Mouse (Mus musculus) embryonic facial prominence, embryonic 11.5 days (tissue): Measurements from ENCODE around the gene Ift81. TPM values are rescaled to one million over a fixed set of nuclear protein-coding genes. Genes with fewer than 3 reads are reported as not detected.

Experiments
- ATAC-seq: fragments of 200-750 bp; cut with Nextera tagmentation; replicated peaks from 2 replicates; pipeline ENCODE4 v1.8.0; 2017; ENCODE audit warnings: low read depth; ENCODE audit not compliant: insufficient number of reproducible peaks, low FRiP score, low TSS enrichment
- DNase-seq: peaks from one replicate; pipeline ENCODE4 v3.0.0-alpha.2; 2015; ENCODE audit warnings: low spot score
- H3K27ac ChIP-seq: fragments of 300-500 bp; sonication (generic); replicated peaks from 2 replicates; pipeline ENCODE4 v1.5.1; 2014; ENCODE audit warnings: mild to moderate bottlenecking, low read depth, low read length, control low read depth
- H3K27me3 ChIP-seq: fragments of 300-500 bp; sonication (generic); 2 replicates; pipeline ENCODE4 v1.6.1; 2014; ENCODE audit warnings: mild to moderate bottlenecking, low read length, moderate library complexity, mixed read lengths; ENCODE audit not compliant: control insufficient read depth, insufficient read depth
- H3K36me3 ChIP-seq: fragments of 300-500 bp; sonication (generic); replicated peaks from 2 replicates; pipeline ENCODE4 v1.6.1; 2014; ENCODE audit warnings: low read depth, mild to moderate bottlenecking, low read length, moderate library complexity, mixed read lengths; ENCODE audit not compliant: control insufficient read depth, insufficient read depth
- H3K4me1 ChIP-seq: fragments of 300-500 bp; sonication (generic); 2 replicates; pipeline ENCODE4 v1.6.1; 2014; ENCODE audit warnings: low read length, mixed read lengths; ENCODE audit not compliant: control insufficient read depth, insufficient read depth
- H3K4me2 ChIP-seq: fragments of 300-500 bp; sonication (generic); 2 replicates; pipeline ENCODE4 v1.6.1; 2014; ENCODE audit warnings: low read depth, mild to moderate bottlenecking, control low read depth, low read length, moderate library complexity
- H3K4me3 ChIP-seq: fragments of 300-500 bp; sonication (generic); 2 replicates; pipeline ENCODE4 v1.5.1; 2014; ENCODE audit warnings: low read depth, low read length, control low read depth
- H3K9ac ChIP-seq: fragments of 300-500 bp; sonication (generic); replicated peaks from 2 replicates; pipeline ENCODE4 v1.6.1; 2014; ENCODE audit warnings: mild to moderate bottlenecking, control low read depth, low read length
- H3K9me3 ChIP-seq: fragments of 300-500 bp; sonication (generic); replicated peaks from 2 replicates; pipeline ENCODE4 v1.6.1; 2016; ENCODE audit warnings: mild to moderate bottlenecking, low read length, inconsistent platforms, mixed read lengths; ENCODE audit not compliant: control insufficient read depth
- WGBS: fragments of 180-500 bp; shearing (Covaris S2); extraction: QIAGEN DNeasy Blood & Tissue Kit; methylation state at CpG from one replicate; pipeline ENCODE4 v1.1.7; 2014; 5-methylcytosine and 5-hydroxymethylcytosine counted together
- polyA plus RNA-seq: library from polyadenylated mRNA; unstranded; fragments of >200 nt; fragmentation: Nextera tagmentation; extraction: Ambion mirVana; gene quantifications from 2 replicates; pipeline ENCODE4 v1.2.1, GENCODE M21; 2014

The Ift81 gene
- polyA plus RNA-seq, 1 experiment from 2014 or later, result 39.6 TPM

DNA sequence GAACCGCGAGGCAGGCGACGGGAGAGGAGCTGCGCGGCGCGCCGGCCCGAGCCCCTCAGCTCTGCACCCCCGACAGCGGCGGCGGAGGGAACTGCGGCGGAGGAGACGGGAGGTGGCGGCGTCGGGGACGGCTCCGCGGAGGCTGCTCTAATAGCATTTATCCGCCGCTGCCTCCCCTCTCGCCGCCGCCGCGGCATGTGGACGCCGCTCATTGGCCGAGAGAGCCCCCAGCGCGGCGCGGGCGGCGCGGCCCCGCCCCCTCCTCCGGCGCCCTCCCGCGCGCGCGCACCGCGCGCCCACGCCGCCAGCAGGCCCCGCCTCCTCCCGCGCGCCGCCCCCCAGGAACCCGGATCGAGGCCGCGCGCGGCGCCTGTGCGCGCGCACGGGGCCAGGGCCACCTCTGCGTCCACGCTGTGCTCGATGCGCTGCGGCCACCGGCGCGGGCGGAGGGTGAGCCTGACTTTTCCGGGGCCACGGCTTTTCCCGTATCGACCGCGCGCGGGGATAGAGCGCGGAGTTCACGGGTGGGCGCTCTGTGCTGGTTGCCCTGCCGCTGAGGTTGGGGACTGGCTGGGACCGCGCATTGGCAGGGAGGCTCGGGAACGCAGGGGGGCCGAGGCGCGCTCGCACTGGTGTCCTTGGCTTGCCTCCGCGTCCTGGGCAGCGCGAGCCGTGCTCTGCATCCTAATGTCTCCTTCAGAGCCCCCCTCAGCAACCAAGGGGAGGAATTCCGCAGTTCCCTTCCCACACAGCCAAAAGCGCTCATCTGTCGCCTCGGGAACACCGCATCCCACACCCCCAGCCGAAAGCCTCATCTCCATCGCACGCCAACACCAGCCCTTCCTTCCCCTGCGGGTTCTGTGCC lies 112.0 kb downstream of the Ift81 start, which contains the start of gene Atp2a2:
Atp2a2 (minus strand) TSS at position 149 of the 865 bp plus-strand sequence.
- Histone ChIP-seq H3K27ac (peak within 1 kb of the TSS; percentile 98), H3K9ac (peak within 1 kb of the TSS; percentile 99), H3K4me3 (peak within 1 kb of the TSS; percentile 98), H3K4me1 (peaks cover 3% of the 10 kb centered on the region; the same call in 1 of the 2 replicates), H3K36me3 (no peaks in the 10 kb centered on the region), H3K4me2 (peak within 1 kb of the TSS; percentile 87), H3K9me3 (no peaks in the 10 kb centered on the region), H3K27me3 (no peaks in the 10 kb centered on the region)
- ATAC-seq (peak; percentile 91), DNase-seq (peak; percentile 95)
- WGBS, result under 1% methylated on average over 65 of the region's 113 CpGs

GRCm38 (mm10) chr5:122501101-122502076 lies 112.9 kb downstream of the Ift81 start:
- DNase-seq (peak; percentile 56), ATAC-seq (peak; percentile 42)
- H3K36me3 ChIP-seq, result no peaks in the 10 kb centered on the region
- no peaks in the 10 kb centered on the region for H3K27me3 ChIP-seq
- H3K9ac ChIP-seq, result peak overlapping the region; percentile 99
- H3K9me3 ChIP-seq, result no peaks in the 10 kb centered on the region
- peaks cover 3% of the 10 kb centered on the region; the same call in 1 of the 2 replicates for H3K4me1 ChIP-seq
- peak overlapping the region; percentile 98 for H3K4me3 ChIP-seq
- H3K4me2 ChIP-seq, result peak overlapping the region; percentile 47
- WGBS, result under 1% methylated on average over 101 of the region's 113 CpGs
- H3K27ac ChIP-seq, result peak overlapping the region; percentile 98

- peak overlapping the region; percentile 99 for H3K9ac ChIP-seq
- H3K27ac ChIP-seq, result no peak overlapping the region
- peak overlapping the region; percentile 98 for H3K4me3 ChIP-seq
- 37% methylated on average over 5 of the region's 5 CpGs for WGBS
- peaks cover 3% of the 10 kb centered on the region; the same call in 1 of the 2 replicates for H3K4me1 ChIP-seq
- H3K9me3 ChIP-seq, result no peaks in the 10 kb centered on the region
- DNase-seq, result no peak
- peak overlapping the region; percentile 47 for H3K4me2 ChIP-seq
- no peaks in the 10 kb centered on the region for H3K36me3 ChIP-seq
- ATAC-seq, result no peak
- no peaks in the 10 kb centered on the region for H3K27me3 ChIP-seq
These were observed 113.8 kb downstream of the Ift81 start for GRCm38 (mm10) chr5:122500563-122500962.

Other genes with a start within 250 kb of the Ift81 start
- 78.0 and 81.9 TPM in 2 replicates for gene Gpn3, start 242.6 kb downstream of the Ift81 start, polyA plus RNA-seq
- 107 TPM in 2 replicates for gene Fam216a, start 242.2 kb downstream of the Ift81 start, polyA plus RNA-seq
- gene Arpc3, start 222.6 kb downstream of the Ift81 start, polyA plus RNA-seq, result 54.1 and 62.3 TPM in 2 replicates
- gene Anapc7, start 192.8 kb downstream of the Ift81 start, polyA plus RNA-seq, result 30.3 and 34.1 TPM in 2 replicates
- 34.4 and 37.4 TPM in 2 replicates for gene Atp2a2, start 112.3 kb downstream of the Ift81 start, polyA plus RNA-seq
- 0.58 and 1.4 TPM in 2 replicates for gene P2rx7, start 29.4 kb upstream of the Ift81 start, polyA plus RNA-seq
- gene P2rx4, start 93.0 kb upstream of the Ift81 start, polyA plus RNA-seq, result 4.9 and 6.9 TPM in 2 replicates
- 19.0 and 21.0 TPM in 2 replicates for gene Camkk2, start 164.9 kb upstream of the Ift81 start, polyA plus RNA-seq
- 489 and 493 TPM in 2 replicates for gene Anapc5, start 206.8 kb upstream of the Ift81 start, polyA plus RNA-seq
- 49.7 and 50.6 TPM in 2 replicates for gene Rnf34, start 235.5 kb upstream of the Ift81 start, polyA plus RNA-seq